In the genomic region with DNA sequence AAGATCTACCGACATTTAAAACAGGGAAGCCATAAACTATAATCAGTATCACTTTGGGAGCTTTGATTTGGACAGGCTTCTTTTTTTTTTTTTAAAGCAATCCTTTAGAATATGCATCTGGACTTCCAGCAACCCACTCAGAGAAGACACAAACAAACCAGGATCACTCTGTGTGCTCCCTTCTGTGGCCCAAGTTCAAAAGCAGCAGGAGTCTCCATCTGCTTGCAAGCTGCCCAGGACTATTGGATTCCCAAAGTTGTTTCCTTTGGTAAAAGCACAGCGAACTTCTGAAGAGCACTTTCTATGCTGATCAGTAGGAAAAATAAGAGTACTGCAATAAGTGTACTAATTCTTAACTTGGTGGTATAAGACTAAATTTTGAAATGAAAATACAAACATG, we compare ENCODE assay signal across 21 mouse cellular contexts.
DNase-seq lines count a peak whose midpoint lies in the region; ATAC-seq and TF ChIP-seq lines count a peak whose summit lies in the region.
"Had no signal": no experiment of that assay in that cellular context is flagged by ENCODE, and none has a peak within 500 bp of the region (broad histone marks: within the 10 kb centered on the region; RNA-seq: fewer than 3 reads in every experiment).

No protein-coding gene starts in this region.

- no peaks in the 10 kb centered on the region for H3K4me1 ChIP-seq in heart, embryonic 10.5 days
- H3K4me1 ChIP-seq: embryonic facial prominence, embryonic 10.5 days; forebrain, embryonic 15.5 days; limb, embryonic 13.5 days; liver, embryonic 12.5 days; megakaryocyte, embryonic 14.5 days; midbrain, embryonic 15.5 days; stomach, embryonic 15.5 days had no signal

- peak; percentile 51 to 62 for DNase-seq in cerebellum, postnatal 14 days
- peak; percentile 36 for DNase-seq in heart, adult 8-10 months (ENCODE audit: low spot score)
- no peak for DNase-seq in heart, embryonic 10.5 days (ENCODE audit: low spot score)
- DNase-seq in layer of hippocampus, adult 2 months (ENCODE audit: low spot score in 2 of 2): no peak
- no peak for DNase-seq in layer of hippocampus, postnatal 10 days (ENCODE audit: low spot score in 2 of 2)
- peak; percentile 29 for DNase-seq in brain, adult 2 months (ENCODE audit: low read depth, low spot score)
- no peak for DNase-seq in urinary bladder, adult 18-20 months (ENCODE audit: low spot score in 2 of 2)
- DNase-seq: gastrocnemius, postnatal 14 days; lung, adult 2 months; thymus, postnatal 25 days had no signal

- ATAC-seq in cerebellum, adult (ENCODE audit: insufficient number of reproducible peaks, low FRiP score, low TSS enrichment): no peak
- ATAC-seq: CD4-positive, CD25-positive, alpha-beta regulatory T cell, adult 4 months; forebrain, embryonic 15.5 days; hindbrain, embryonic 16.5 days; intestine, embryonic 16.5 days; liver, embryonic 12.5 days; midbrain, embryonic 15.5 days had no signal

- H3K36me3 ChIP-seq in heart, embryonic 10.5 days: no peaks in the 10 kb centered on the region
- H3K36me3 ChIP-seq: embryonic facial prominence, embryonic 10.5 days; forebrain, embryonic 15.5 days; limb, embryonic 13.5 days; liver, embryonic 12.5 days; midbrain, embryonic 15.5 days; stomach, embryonic 15.5 days had no signal

- H3K27ac ChIP-seq in heart, embryonic 10.5 days: no peak overlapping the region
- H3K27ac ChIP-seq in layer of hippocampus, adult 2 months: peak overlapping the region; percentile 33; the same call in 1 of the 2 replicates
- H3K27ac ChIP-seq: embryonic facial prominence, embryonic 10.5 days; forebrain, embryonic 15.5 days; limb, embryonic 13.5 days; liver, embryonic 12.5 days; midbrain, embryonic 15.5 days; stomach, embryonic 15.5 days had no signal

- no peak for TF ChIP-seq CTCF in layer of hippocampus, adult 2 months (conservative IDR thresholded peaks at IDR 0.05)

- WGBS in heart, embryonic 10.5 days: 67% methylated on average over 2 of the region's 2 CpGs

- H3K27me3 ChIP-seq in heart, embryonic 10.5 days (ENCODE audit: insufficient read depth, poor library complexity, severe bottlenecking): no peaks in the 10 kb centered on the region
- H3K27me3 ChIP-seq: forebrain, embryonic 15.5 days; limb, embryonic 13.5 days; liver, embryonic 12.5 days; megakaryocyte, embryonic 14.5 days; midbrain, embryonic 15.5 days; stomach, embryonic 15.5 days had no signal

- no peak overlapping the region for H3K4me3 ChIP-seq in heart, embryonic 10.5 days
- H3K4me3 ChIP-seq in layer of hippocampus, adult 2 months: no peak overlapping the region
- H3K4me3 ChIP-seq: embryonic facial prominence, embryonic 10.5 days; forebrain, embryonic 15.5 days; limb, embryonic 13.5 days; liver, embryonic 12.5 days; megakaryocyte, embryonic 14.5 days; midbrain, embryonic 15.5 days; stomach, embryonic 15.5 days had no signal

- H3K9me3 ChIP-seq in heart, embryonic 10.5 days: no peaks in the 10 kb centered on the region
- H3K9me3 ChIP-seq: embryonic facial prominence, embryonic 10.5 days; forebrain, embryonic 15.5 days; limb, embryonic 13.5 days; liver, embryonic 12.5 days; megakaryocyte, embryonic 14.5 days; midbrain, embryonic 15.5 days; stomach, embryonic 15.5 days had no signal

Comparison
In these comparisons a context has a peak if more than half of its experiments do, and no peak if none do; other contexts are left out.
1. DNase-seq: peak in cerebellum, postnatal 14 days (2 of 2), heart, adult 8-10 months (single experiment) and brain, adult 2 months (single experiment); none in heart, embryonic 10.5 days (single experiment), layer of hippocampus, adult 2 months (0 of 2), layer of hippocampus, postnatal 10 days (0 of 2) and urinary bladder, adult 18-20 months (0 of 2).